Mouse (Mus musculus): ENCODE results near the gene Tox2. TPM values are rescaled to one million over a fixed set of nuclear protein-coding genes. Genes with fewer than 3 reads are reported as not detected.

The Tox2 gene
- polyA plus RNA-seq, 1 experiment from 2014 or later: 0.99 TPM

DNA sequence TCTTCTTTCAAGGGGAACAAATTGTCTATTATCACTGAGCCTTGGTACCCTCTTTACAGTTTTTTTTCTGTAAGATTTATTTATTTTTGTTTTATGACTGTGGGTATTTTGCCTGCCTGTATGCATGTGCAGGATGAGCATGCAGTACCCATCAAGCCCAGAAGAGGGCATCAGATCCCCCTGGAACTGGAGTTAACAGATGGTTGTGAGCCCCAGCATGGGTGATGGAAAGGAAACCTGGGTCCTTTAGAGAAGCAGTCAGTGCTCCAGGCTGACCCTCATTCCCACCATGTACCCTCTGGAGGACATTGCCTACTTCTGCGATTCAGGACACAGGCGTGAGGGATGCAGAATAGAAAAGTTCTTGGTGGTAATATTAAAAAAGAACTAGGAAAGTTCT is 4.4 kb downstream of the Tox2 start:
- 0 out of 2 replicates have a peak, but pooled peaks cover 5% of the 10 kb centered on the region for H3K9me3 ChIP-seq (replicated peaks)
- ATAC-seq: no peak
- H3K27me3 ChIP-seq (replicated peaks): peaks cover 57% of the 10 kb centered on the region

DNA sequence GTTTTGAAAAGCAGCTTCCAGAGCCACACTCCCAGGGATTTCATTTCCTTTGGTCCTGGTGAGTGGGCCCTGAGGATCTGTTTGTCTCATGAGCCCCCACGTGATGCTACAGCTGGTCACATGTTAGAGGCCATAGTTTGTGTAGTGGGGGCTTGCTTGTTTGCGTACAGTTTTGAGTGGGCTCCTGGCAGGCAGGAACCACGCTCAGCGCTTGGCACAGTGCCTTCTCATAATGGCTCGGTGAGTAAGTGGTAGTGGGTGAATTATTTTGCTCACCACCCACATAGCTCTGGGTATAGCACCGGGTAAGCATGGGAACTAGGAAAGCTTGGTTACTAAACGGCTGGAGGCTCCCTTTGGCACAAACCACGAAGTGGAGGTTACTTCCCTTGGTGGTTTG is 6.2 kb downstream of the Tox2 start:
- Histone ChIP-seq H3K4me3 (no peak overlapping the region), H3K9ac (no peak overlapping the region), H3K4me1 (peaks cover 9% of the 10 kb centered on the region; the same call in 1 of the 2 replicates), H3K36me3 (no peaks in the 10 kb centered on the region), H3K4me2 (no peak overlapping the region), H3K27me3 (replicated peaks) (peaks cover 42% of the 10 kb centered on the region), H3K27ac (no peak overlapping the region), H3K9me3 (replicated peaks) (0 out of 2 replicates have a peak, but pooled peaks cover 5% of the 10 kb centered on the region)
- WGBS (ENCODE audit: insufficient replicate concordance): 56% methylated on average over 8 of the region's 8 CpGs
- no peak for ATAC-seq

More for the DNA sequence above, 4.4 kb downstream of the Tox2 start:
- Histone ChIP-seq H3K4me3 (no peak overlapping the region), H3K4me2 (no peak overlapping the region), H3K27ac (no peak overlapping the region), H3K4me1 (peaks cover 26% of the 10 kb centered on the region), H3K36me3 (no peaks in the 10 kb centered on the region), H3K9ac (no peak overlapping the region)
- 91% methylated on average over 2 of the region's 2 CpGs for WGBS (ENCODE audit: insufficient replicate concordance)

DNA sequence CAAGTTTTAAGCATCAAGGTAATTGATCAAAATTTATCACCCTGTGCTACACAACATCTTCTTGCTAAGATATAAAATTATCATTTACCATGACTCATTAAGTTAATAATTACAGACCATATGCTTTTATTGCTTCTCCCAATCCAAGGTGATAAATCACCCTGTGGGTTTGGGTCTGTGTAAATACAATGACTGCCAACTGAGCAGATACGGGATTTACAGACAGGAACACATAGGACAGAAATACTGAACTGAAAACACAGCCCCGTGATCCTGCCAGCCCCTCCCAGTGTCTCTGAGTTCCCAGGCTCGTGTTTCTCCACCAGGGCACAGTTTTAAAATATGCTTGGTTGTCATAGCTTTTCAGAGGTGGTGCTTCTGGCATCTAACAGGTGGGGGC is 10.2 kb downstream of the Tox2 start:
- 36% methylated on average over 3 of the region's 3 CpGs for WGBS (ENCODE audit: insufficient replicate concordance)

DNA sequence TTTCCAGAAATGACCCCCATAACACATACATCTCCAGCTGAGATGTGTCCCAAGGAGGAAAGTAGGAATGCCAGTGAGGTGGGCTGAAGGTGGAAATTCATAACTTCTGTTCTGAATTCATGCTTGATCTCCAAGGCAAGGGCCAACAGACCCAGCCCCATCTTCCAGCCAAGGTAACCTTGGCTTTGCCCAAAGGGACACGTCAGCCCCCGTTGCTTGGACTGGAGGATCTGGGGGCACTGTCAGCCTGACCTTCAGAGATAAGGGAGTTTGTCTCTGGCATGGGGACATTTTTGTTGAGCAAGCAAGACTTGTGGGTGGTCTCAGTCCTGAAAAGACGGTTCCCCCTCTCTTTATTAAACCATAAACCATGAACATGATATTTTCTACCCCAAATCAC is 15.2 kb downstream of the Tox2 start:
- no peak for ATAC-seq
- no peak overlapping the region for H3K4me3 ChIP-seq
- no peaks in the 10 kb centered on the region for H3K4me1 ChIP-seq
- peaks cover 28% of the 10 kb centered on the region; the same call in 1 of the 2 replicates for H3K27me3 ChIP-seq (replicated peaks)
- no peaks in the 10 kb centered on the region for H3K36me3 ChIP-seq
- H3K4me2 ChIP-seq: no peak overlapping the region
- no peaks in the 10 kb centered on the region for H3K9me3 ChIP-seq (replicated peaks)
- no peak overlapping the region for H3K9ac ChIP-seq
- WGBS (ENCODE audit: insufficient replicate concordance): 20% methylated on average over 3 of the region's 3 CpGs
- no peak overlapping the region for H3K27ac ChIP-seq

More for the DNA sequence above, 10.2 kb downstream of the Tox2 start:
- no peak for ATAC-seq
- Histone ChIP-seq H3K4me3 (no peak overlapping the region), H3K27ac (no peak overlapping the region), H3K27me3 (replicated peaks) (peaks cover 20% of the 10 kb centered on the region), H3K9ac (no peak overlapping the region), H3K4me2 (no peak overlapping the region), H3K9me3 (replicated peaks) (no peaks in the 10 kb centered on the region), H3K36me3 (no peaks in the 10 kb centered on the region), H3K4me1 (no peaks in the 10 kb centered on the region)

DNA sequence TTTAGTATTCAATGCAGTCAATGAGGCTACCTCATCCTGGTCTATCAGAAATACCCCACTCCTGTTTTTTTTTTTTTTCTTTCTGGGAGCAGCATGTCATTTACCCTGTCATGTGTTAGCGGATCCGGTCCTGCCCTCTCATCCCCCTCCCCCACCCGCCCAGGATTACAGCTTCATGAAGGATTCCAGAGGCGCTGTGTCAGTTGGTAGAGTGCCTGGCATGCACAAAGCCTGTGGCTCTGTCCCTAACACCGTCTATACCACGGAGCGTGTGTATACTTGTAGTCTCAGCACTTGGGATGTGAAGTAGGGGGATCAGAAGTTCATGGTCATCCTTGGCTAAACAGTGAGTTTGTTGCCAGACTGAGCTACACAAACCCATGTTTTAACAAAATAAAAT is 15.6 kb downstream of the Tox2 start:
- no peak overlapping the region for H3K9ac ChIP-seq
- H3K36me3 ChIP-seq: no peaks in the 10 kb centered on the region
- H3K4me1 ChIP-seq: no peaks in the 10 kb centered on the region
- H3K27me3 ChIP-seq (replicated peaks): peaks cover 25% of the 10 kb centered on the region; the same call in 1 of the 2 replicates
- no peaks in the 10 kb centered on the region for H3K9me3 ChIP-seq (replicated peaks)
- ATAC-seq: no peak
- no peak overlapping the region for H3K4me3 ChIP-seq
- H3K4me2 ChIP-seq: no peak overlapping the region
- no peak overlapping the region for H3K27ac ChIP-seq
- WGBS (ENCODE audit: insufficient replicate concordance): 62% methylated on average over 7 of the region's 7 CpGs

DNA sequence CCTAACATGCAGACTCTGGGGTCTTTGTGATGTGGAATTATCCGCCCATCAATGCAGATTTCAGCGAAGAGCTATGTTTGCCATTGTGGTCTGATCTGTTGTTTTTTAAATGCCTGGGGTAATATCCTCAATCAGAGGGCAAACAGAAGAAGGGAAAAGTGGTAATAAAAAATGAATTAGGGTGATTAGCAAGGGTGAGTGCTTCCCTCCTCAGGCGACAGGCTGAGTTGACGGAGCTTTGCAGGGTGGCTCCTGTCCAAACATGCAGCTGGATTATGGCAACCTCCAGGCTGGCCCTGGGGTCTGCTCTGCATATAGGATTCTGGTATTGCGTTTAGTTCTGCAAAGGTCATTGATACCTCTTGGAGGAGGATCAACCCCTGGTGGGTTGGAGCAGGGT is 16.5 kb downstream of the Tox2 start:
- Histone ChIP-seq H3K9ac (no peak overlapping the region), H3K4me1 (no peaks in the 10 kb centered on the region), H3K27ac (no peak overlapping the region), H3K9me3 (replicated peaks) (no peaks in the 10 kb centered on the region), H3K36me3 (no peaks in the 10 kb centered on the region), H3K4me3 (no peak overlapping the region), H3K27me3 (replicated peaks) (peaks cover 25% of the 10 kb centered on the region; the same call in 1 of the 2 replicates), H3K4me2 (no peak overlapping the region)
- 63% methylated on average over 5 of the region's 5 CpGs for WGBS (ENCODE audit: insufficient replicate concordance)
- no peak for ATAC-seq

DNA sequence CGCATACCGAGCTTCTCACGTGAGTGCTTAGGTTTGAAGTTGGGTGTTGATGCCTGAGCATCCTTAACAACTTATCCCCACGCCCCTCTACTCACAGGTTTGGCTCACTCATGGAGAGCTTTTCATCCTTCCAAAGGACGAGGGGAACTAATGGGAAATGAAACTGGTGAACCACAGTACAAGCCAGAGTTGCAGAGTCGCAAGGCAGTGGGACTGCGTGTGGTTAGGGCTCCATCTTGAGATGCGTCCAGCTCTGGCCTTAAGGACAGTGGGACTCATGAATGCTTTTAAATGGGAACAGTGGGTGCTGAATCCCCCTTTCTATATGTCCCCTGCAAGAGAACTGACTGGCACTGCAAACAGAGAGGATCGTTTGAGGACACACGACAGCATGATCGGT is 17.8 kb downstream of the Tox2 start:
- ATAC-seq: no peak
- H3K36me3 ChIP-seq: no peaks in the 10 kb centered on the region
- 78% methylated on average over 11 of the region's 11 CpGs for WGBS (ENCODE audit: insufficient replicate concordance)
- no peaks in the 10 kb centered on the region for H3K9me3 ChIP-seq (replicated peaks)
- no peak overlapping the region for H3K27ac ChIP-seq
- H3K4me1 ChIP-seq: no peaks in the 10 kb centered on the region
- no peak overlapping the region for H3K4me3 ChIP-seq
- no peak overlapping the region for H3K4me2 ChIP-seq
- H3K27me3 ChIP-seq (replicated peaks): peaks cover 18% of the 10 kb centered on the region; the same call in 1 of the 2 replicates
- H3K9ac ChIP-seq: no peak overlapping the region

DNA sequence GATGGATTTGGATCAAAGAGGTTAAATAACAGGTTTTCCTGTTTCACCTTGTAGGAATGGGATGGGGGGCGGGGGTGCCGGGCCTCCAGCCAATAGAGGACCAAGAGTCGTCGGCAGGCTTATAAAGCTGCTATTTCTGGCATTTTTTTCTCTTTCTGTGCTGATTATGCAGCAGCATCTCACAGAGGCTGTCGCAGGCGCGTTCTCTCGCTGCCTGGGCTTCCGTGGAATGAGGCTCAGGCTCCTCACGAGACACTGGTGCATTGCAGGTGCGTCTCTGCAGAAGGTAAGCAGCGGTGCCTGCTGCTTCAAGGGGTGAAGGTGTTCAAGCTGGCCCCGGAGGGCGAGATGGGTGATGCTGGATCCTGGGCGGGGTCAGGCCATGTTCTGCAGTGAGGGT is 22.4 kb downstream of the Tox2 start:
- Histone ChIP-seq H3K36me3 (no peaks in the 10 kb centered on the region), H3K9me3 (replicated peaks) (no peaks in the 10 kb centered on the region), H3K4me2 (no peak overlapping the region), H3K4me3 (no peak overlapping the region), H3K9ac (no peak overlapping the region), H3K27ac (no peak overlapping the region), H3K27me3 (replicated peaks) (peaks cover 29% of the 10 kb centered on the region), H3K4me1 (peaks cover 12% of the 10 kb centered on the region)
- 64% methylated on average over 15 of the region's 15 CpGs for WGBS (ENCODE audit: insufficient replicate concordance)
- no peak for ATAC-seq

DNA sequence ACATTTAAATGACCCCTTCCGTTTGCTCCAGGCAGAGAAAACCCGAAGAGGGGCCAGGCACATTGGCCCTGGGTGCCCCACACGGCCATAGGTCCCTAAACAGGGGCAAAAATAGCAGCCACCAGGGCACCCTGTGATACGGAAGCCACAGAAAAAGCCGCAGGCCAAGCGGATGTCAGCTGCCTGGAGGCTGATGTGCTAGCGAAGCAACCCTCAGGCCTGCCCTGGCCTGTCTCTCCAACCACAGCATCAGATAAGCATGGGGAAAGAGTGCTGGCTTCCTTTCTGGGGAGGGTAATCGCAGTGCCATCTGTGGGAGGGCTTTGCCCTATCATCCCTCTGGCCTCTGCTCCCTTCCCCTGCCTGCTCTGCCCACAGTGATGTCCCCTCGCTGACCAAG is 26.1 kb downstream of the Tox2 start:
- Histone ChIP-seq H3K4me2 (no peak overlapping the region), H3K27me3 (replicated peaks) (peaks cover 60% of the 10 kb centered on the region), H3K36me3 (no peaks in the 10 kb centered on the region), H3K4me3 (no peak overlapping the region), H3K4me1 (peaks cover 16% of the 10 kb centered on the region), H3K9me3 (replicated peaks) (no peaks in the 10 kb centered on the region), H3K27ac (no peak overlapping the region), H3K9ac (no peak overlapping the region)
- WGBS (ENCODE audit: insufficient replicate concordance): 15% methylated on average over 9 of the region's 9 CpGs
- peak; percentile 75 for ATAC-seq

DNA sequence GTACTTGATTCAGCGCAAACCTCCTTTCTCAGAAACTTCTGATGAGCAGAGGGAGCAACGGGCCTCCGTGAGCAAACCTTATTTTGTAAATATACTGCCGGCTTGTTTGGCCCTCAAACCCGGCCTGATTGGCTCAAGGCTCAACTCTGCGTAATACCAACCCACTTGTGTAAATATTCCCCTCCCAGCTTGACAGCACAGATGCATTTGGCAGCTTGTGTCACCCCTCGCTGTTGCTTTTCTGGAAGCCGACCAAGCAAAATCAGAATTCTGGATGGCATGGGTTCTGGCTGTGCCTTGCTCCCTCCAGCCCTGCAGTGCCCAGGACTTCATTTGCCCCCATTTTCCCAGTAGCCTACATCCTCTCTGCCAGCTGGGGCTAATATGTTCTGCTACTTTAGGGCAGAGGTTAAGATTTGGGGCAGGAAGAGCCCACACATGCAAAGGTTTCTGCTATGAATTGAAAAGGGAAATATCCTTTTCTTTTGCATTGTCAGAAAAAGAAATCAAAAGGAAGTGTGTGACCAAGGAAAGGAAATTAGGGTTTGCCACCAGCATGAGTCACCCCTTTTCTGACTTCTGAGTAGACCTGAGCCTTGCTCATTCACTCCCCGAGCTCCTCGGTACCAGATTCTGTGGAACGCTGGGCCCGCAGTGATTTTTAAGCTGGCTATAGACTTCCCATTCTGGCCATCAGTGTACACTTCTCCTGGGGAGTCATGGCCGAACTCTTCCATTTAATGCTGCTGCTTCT is 29.0 kb downstream of the Tox2 start:
- WGBS (ENCODE audit: insufficient replicate concordance): 55% methylated on average over 13 of the region's 13 CpGs
- H3K4me1 ChIP-seq: peaks cover 19% of the 10 kb centered on the region
- no peaks in the 10 kb centered on the region for H3K36me3 ChIP-seq
- no peak overlapping the region for H3K9ac ChIP-seq
- no peaks in the 10 kb centered on the region for H3K9me3 ChIP-seq (replicated peaks)
- H3K27me3 ChIP-seq (replicated peaks): peaks cover 67% of the 10 kb centered on the region
- H3K27ac ChIP-seq: no peak overlapping the region
- ATAC-seq: no peak
- no peak overlapping the region for H3K4me3 ChIP-seq
- no peak overlapping the region for H3K4me2 ChIP-seq

DNA sequence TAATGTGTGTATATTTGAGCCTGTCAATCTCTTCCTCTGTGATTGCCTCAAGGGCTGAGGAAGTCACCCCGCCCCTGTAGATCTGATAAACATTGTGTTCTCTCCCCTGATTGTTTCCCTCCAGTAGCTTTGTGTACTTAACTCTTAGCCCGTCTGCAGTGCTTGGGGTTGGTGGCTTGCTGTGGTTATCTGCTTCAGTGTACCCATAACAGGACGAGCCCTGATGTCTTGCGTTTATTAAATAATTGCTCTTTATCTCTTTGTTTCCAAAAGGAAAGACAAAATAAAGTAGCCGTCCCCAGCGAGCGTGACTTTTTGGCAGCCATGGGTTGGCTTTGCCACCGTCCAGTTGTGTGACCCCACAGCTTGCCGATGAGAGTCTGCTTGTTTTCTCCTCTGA is 30.7 kb downstream of the Tox2 start:
- Histone ChIP-seq H3K4me2 (no peak overlapping the region), H3K9ac (no peak overlapping the region), H3K36me3 (no peaks in the 10 kb centered on the region), H3K9me3 (replicated peaks) (no peaks in the 10 kb centered on the region), H3K27ac (no peak overlapping the region), H3K4me1 (0 out of 2 replicates have a peak, but pooled peaks cover 13% of the 10 kb centered on the region), H3K4me3 (no peak overlapping the region), H3K27me3 (replicated peaks) (peaks cover 62% of the 10 kb centered on the region)
- 44% methylated on average over 9 of the region's 9 CpGs for WGBS (ENCODE audit: insufficient replicate concordance)
- ATAC-seq: no peak

DNA sequence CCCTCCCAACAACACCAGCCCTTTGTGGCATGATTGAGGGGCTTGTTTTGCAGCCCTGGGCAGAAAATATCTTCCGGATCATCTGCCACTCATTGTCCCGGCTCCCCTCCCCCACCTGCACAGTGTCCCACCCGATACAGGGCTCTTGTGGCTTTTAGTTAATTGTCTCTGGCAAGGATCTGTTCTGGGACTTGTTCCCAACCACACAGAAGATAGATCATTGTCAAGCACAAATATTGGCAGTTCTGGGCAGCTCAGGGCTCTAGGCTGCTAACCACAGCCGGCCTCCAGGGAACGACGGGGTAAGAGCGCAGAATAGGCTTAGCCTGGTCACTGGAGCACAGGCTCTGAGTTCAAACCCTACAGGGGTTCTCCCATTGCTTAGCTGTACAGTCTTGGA is 33.1 kb downstream of the Tox2 start:
- Histone ChIP-seq H3K27ac (no peak overlapping the region), H3K36me3 (no peaks in the 10 kb centered on the region), H3K4me2 (no peak overlapping the region), H3K27me3 (replicated peaks) (peaks cover 54% of the 10 kb centered on the region), H3K9ac (no peak overlapping the region), H3K4me3 (no peak overlapping the region), H3K9me3 (replicated peaks) (no peaks in the 10 kb centered on the region), H3K4me1 (0 out of 2 replicates have a peak, but pooled peaks cover 8% of the 10 kb centered on the region)
- WGBS (ENCODE audit: insufficient replicate concordance): 19% methylated on average over 7 of the region's 7 CpGs
- ATAC-seq: no peak

All from liver, embryonic 12.5 days (tissue).